In genomic region chr14:25371661-25372060, GRCm38 (mm10) we compare ENCODE assay signal across 8 mouse cellular contexts.
DNase-seq lines count a peak whose midpoint lies in the region; ATAC-seq and TF ChIP-seq lines count a peak whose summit lies in the region.

No protein-coding gene starts in this region.

- H3K9ac ChIP-seq in intestine, embryonic 14.5 days (ENCODE audit: low read length) = no peak overlapping the region
- H3K9ac ChIP-seq in intestine, postnatal 0 days (ENCODE audit: low read depth, low read length) = no peak overlapping the region

- H3K9me3 ChIP-seq in intestine, embryonic 14.5 days (ENCODE audit: control insufficient read depth, low read length) = no peaks in the 10 kb centered on the region
- H3K9me3 ChIP-seq in intestine, postnatal 0 days (ENCODE audit: control insufficient read depth) = no peaks in the 10 kb centered on the region

- H3K4me2 ChIP-seq in intestine, embryonic 14.5 days (ENCODE audit: low read length) = no peak overlapping the region
- no peak overlapping the region for H3K4me2 ChIP-seq in intestine, postnatal 0 days (replicated peaks; ENCODE audit: low read depth)

- H3K27me3 ChIP-seq in intestine, embryonic 14.5 days (replicated peaks; ENCODE audit: control insufficient read depth, insufficient read depth, low read length) = no peaks in the 10 kb centered on the region
- H3K27me3 ChIP-seq in intestine, postnatal 0 days (replicated peaks; ENCODE audit: control insufficient read depth, insufficient read depth, low read length) = no peaks in the 10 kb centered on the region

- intact Hi-C loops in left cerebral cortex, postnatal 36 days (cut with DNase I) = loop anchor here (10.0 kb wide), 1 partner anchor 597 kb away; no protein-coding TSS in a partner anchor

- 68% methylated on average over 4 of the region's 4 CpGs for WGBS in intestine, embryonic 14.5 days
- 61% methylated on average over 4 of the region's 4 CpGs for WGBS in intestine, postnatal 0 days

- H3K4me1 ChIP-seq in intestine, embryonic 14.5 days (replicated peaks; ENCODE audit: control insufficient read depth, insufficient read depth, low read length) = peaks cover 8% of the 10 kb centered on the region; the same call in 1 of the 2 replicates
- H3K4me1 ChIP-seq in intestine, postnatal 0 days (replicated peaks; ENCODE audit: control insufficient read depth, insufficient read depth, low read length) = no peaks in the 10 kb centered on the region

- no peak for DNase-seq in intestine, embryonic 14.5 days (ENCODE audit: low spot score)
- peak; percentile 90 for DNase-seq in cerebellum, adult 9-11 months
- peak; percentile 62 to 79 for DNase-seq in gastrocnemius, adult 8-10 months (ENCODE audit: low spot score in 2 of 2)
- peak; percentile 29 to 37 for DNase-seq in left cerebral cortex, postnatal 36 days (ENCODE audit: low spot score in 2 of 2)
- peak; percentile 53 for DNase-seq in right cerebral cortex, postnatal 25 days

- no peak overlapping the region for H3K4me3 ChIP-seq in intestine, embryonic 14.5 days (ENCODE audit: low read depth, low read length)
- H3K4me3 ChIP-seq in intestine, postnatal 0 days (ENCODE audit: low read depth, low read length) = no peak overlapping the region

- no peak overlapping the region for H3K27ac ChIP-seq in intestine, embryonic 14.5 days (ENCODE audit: low read depth)
- no peak overlapping the region for H3K27ac ChIP-seq in intestine, postnatal 0 days (ENCODE audit: low read depth, low read length)

- H3K36me3 ChIP-seq in intestine, embryonic 14.5 days (ENCODE audit: control insufficient read depth, insufficient read depth, low read length) = no peaks in the 10 kb centered on the region
- no peaks in the 10 kb centered on the region for H3K36me3 ChIP-seq in intestine, postnatal 0 days (ENCODE audit: control insufficient read depth, insufficient read depth)

- no peak for TF ChIP-seq CTCF in intestine, postnatal 0 days (IDR thresholded peaks at IDR 0.05; ENCODE audit: low read depth)

- peak; percentile 44; the same call in 1 of the 2 replicates for ATAC-seq in intestine, embryonic 14.5 days (replicated peaks; ENCODE audit: low FRiP score, low TSS enrichment, low read depth)
- no peak for ATAC-seq in intestine, postnatal 0 days
- peak; percentile 22 for ATAC-seq in inflammation-experienced regulatory T-cells, adult 6 months
- ATAC-seq in erythroid progenitor cell, adult 5-6 weeks (replicated peaks; ENCODE audit: low FRiP score, poor library complexity, severe bottlenecking) = no peak

Comparison
In these comparisons a context has a peak if more than half of its experiments do, and no peak if none do; other contexts are left out.
1. ATAC-seq: peak in intestine, embryonic 14.5 days (single experiment) and inflammation-experienced regulatory T-cells, adult 6 months (single experiment); none in intestine, postnatal 0 days (single experiment) and erythroid progenitor cell, adult 5-6 weeks (single experiment).